Mouse (Mus musculus): ENCODE measurements around the gene Slc12a8. TPM values are rescaled to one million over a fixed set of nuclear protein-coding genes. Genes with fewer than 3 reads are reported as not detected.

Gene Slc12a8
- polyA plus RNA-seq, 1 experiment from 2014 or later, result 0.09 TPM

DNA sequence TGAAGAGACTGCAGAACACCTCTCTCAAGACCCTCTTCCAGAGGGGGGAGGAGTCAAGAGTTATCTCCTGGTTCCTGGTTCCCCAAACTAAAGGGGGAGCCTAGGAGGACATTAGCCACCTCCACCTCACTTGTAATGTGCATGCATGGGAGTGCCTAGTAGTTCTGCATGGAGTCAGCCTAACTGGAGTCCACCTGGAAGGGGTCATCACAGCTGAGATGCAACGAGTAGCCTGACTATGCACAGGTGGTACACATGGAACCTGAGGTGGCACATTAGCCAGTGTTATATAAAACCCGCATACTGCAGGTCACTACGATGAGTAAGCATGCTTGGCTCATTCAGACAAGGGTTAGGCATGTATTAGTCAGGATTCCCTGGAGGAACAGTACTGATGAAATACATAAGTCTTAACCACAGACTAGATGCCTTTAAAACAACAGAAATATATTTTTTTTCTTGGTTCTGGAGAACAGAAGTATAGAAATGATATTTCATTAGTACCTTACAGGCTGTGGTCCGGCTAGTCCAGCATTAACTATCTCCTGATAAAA lies 149.9 kb downstream of the Slc12a8 start:
- no peak overlapping the region for H3K27ac ChIP-seq (replicated peaks)
- no peak overlapping the region for H3K4me3 ChIP-seq (replicated peaks)
- WGBS (ENCODE audit: insufficient replicate concordance), result 67% methylated on average over 4 of the region's 4 CpGs
- H3K4me2 ChIP-seq, result no peak overlapping the region
- H3K36me3 ChIP-seq (replicated peaks), result no peaks in the 10 kb centered on the region
- H3K9ac ChIP-seq, result no peak overlapping the region
- no peaks in the 10 kb centered on the region for H3K9me3 ChIP-seq (replicated peaks)
- no peaks in the 10 kb centered on the region for H3K4me1 ChIP-seq (replicated peaks)
- ATAC-seq (ENCODE audit: insufficient read depth), result no peak
- H3K27me3 ChIP-seq, result no peaks in the 10 kb centered on the region

DNA sequence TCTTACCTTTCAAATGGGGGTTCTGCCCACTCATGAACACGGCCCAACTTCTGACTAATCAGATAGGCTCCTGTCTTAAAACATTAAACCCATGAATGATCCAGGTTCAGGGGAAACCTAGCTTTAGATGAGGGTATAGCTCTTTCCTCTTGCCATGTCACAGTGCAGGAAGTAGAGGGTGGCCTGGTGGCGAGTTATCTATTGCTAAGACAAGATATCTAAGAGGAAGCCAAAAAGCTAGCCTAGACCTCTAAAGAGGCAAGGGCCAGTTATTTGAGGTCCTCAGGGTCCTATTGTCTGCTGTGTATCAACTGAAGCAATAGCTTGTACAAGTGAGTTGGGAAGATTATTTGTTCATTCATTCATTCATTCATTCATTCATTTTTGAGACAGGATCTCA lies 151.3 kb downstream of the Slc12a8 start:
- Histone ChIP-seq H3K4me3 (replicated peaks) (no peak overlapping the region), H3K27ac (replicated peaks) (no peak overlapping the region), H3K9ac (no peak overlapping the region), H3K4me1 (replicated peaks) (no peaks in the 10 kb centered on the region), H3K27me3 (no peaks in the 10 kb centered on the region), H3K4me2 (no peak overlapping the region), H3K9me3 (replicated peaks) (no peaks in the 10 kb centered on the region), H3K36me3 (replicated peaks) (no peaks in the 10 kb centered on the region)
- no peak for ATAC-seq (ENCODE audit: insufficient read depth)
- 36% methylated on average over 2 of the region's 2 CpGs for WGBS (ENCODE audit: insufficient replicate concordance)

DNA sequence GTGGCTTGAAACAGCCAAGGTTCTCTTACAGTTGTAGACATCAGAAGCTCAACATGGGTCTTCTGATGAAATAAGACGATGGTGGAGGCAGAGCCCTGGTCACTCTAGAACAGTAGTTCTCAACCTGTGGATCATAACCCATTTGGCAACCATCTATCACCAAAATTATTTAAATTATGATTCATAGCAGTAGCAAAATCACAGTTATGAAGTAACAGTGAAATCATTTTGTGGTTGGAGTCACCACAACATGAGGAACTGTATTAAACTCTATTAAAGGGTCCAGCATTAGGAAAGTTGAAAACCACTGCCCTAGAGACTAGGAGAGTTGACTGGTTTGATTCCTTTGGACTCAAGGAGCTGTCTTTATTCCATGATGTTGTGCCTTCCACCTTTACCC lies 151.9 kb downstream of the Slc12a8 start:
- no peak overlapping the region for H3K4me3 ChIP-seq (replicated peaks)
- WGBS (ENCODE audit: insufficient replicate concordance), result 66% methylated on average over 1 of the region's 1 CpGs
- ATAC-seq (ENCODE audit: insufficient read depth), result no peak

GRCm38 (mm10) chr16:33670340-33670739 lies 153.2 kb downstream of the Slc12a8 start:
- H3K9me3 ChIP-seq (replicated peaks), result no peaks in the 10 kb centered on the region
- H3K4me3 ChIP-seq (replicated peaks), result no peak overlapping the region
- no peak for ATAC-seq (ENCODE audit: insufficient read depth)
- H3K4me1 ChIP-seq (replicated peaks), result no peaks in the 10 kb centered on the region
- no peaks in the 10 kb centered on the region for H3K36me3 ChIP-seq (replicated peaks)
- no peaks in the 10 kb centered on the region for H3K27me3 ChIP-seq
- no peak overlapping the region for H3K9ac ChIP-seq
- H3K27ac ChIP-seq (replicated peaks), result no peak overlapping the region
- no peak overlapping the region for H3K4me2 ChIP-seq
- 69% methylated on average over 3 of the region's 3 CpGs for WGBS (ENCODE audit: insufficient replicate concordance)

More for the DNA sequence above, 151.9 kb downstream of the Slc12a8 start:
- Histone ChIP-seq H3K36me3 (replicated peaks) (no peaks in the 10 kb centered on the region), H3K9ac (no peak overlapping the region), H3K27me3 (no peaks in the 10 kb centered on the region), H3K9me3 (replicated peaks) (no peaks in the 10 kb centered on the region), H3K4me1 (replicated peaks) (no peaks in the 10 kb centered on the region), H3K4me2 (no peak overlapping the region), H3K27ac (replicated peaks) (no peak overlapping the region)

- ATAC-seq (ENCODE audit: insufficient read depth), result no peak
- no peaks in the 10 kb centered on the region for H3K27me3 ChIP-seq
- H3K36me3 ChIP-seq (replicated peaks), result no peaks in the 10 kb centered on the region
- no peak overlapping the region for H3K27ac ChIP-seq (replicated peaks)
- no peaks in the 10 kb centered on the region for H3K4me1 ChIP-seq (replicated peaks)
- no peak overlapping the region for H3K4me2 ChIP-seq
- no peak overlapping the region for H3K4me3 ChIP-seq (replicated peaks)
- 64% methylated on average over 2 of the region's 2 CpGs for WGBS (ENCODE audit: insufficient replicate concordance)
- H3K9me3 ChIP-seq (replicated peaks), result no peaks in the 10 kb centered on the region
- no peak overlapping the region for H3K9ac ChIP-seq
These were observed 153.8 kb downstream of the Slc12a8 start for GRCm38 (mm10) chr16:33670933-33671332.

GRCm38 (mm10) chr16:33672188-33672587 lies 155.1 kb downstream of the Slc12a8 start:
- H3K27ac ChIP-seq (replicated peaks), result no peak overlapping the region
- H3K27me3 ChIP-seq, result no peaks in the 10 kb centered on the region
- H3K9me3 ChIP-seq (replicated peaks), result no peaks in the 10 kb centered on the region
- WGBS (ENCODE audit: insufficient replicate concordance), result 70% methylated on average over 2 of the region's 4 CpGs
- no peaks in the 10 kb centered on the region for H3K36me3 ChIP-seq (replicated peaks)
- no peaks in the 10 kb centered on the region for H3K4me1 ChIP-seq (replicated peaks)
- H3K9ac ChIP-seq, result no peak overlapping the region
- no peak for ATAC-seq (ENCODE audit: insufficient read depth)
- no peak overlapping the region for H3K4me2 ChIP-seq
- H3K4me3 ChIP-seq (replicated peaks), result no peak overlapping the region

- H3K27ac ChIP-seq (replicated peaks), result no peak overlapping the region
- no peaks in the 10 kb centered on the region for H3K36me3 ChIP-seq (replicated peaks)
- H3K9ac ChIP-seq, result no peak overlapping the region
- H3K4me2 ChIP-seq, result no peak overlapping the region
- no peaks in the 10 kb centered on the region for H3K9me3 ChIP-seq (replicated peaks)
- no peaks in the 10 kb centered on the region for H3K27me3 ChIP-seq
- no peak for ATAC-seq (ENCODE audit: insufficient read depth)
- WGBS (ENCODE audit: insufficient replicate concordance), result 62% methylated on average over 4 of the region's 4 CpGs
- no peaks in the 10 kb centered on the region for H3K4me1 ChIP-seq (replicated peaks)
- no peak overlapping the region for H3K4me3 ChIP-seq (replicated peaks)
These were observed 155.5 kb downstream of the Slc12a8 start for GRCm38 (mm10) chr16:33672643-33673042.

GRCm38 (mm10) chr16:33673530-33674109 lies 156.5 kb downstream of the Slc12a8 start:
- Histone ChIP-seq H3K9me3 (replicated peaks) (no peaks in the 10 kb centered on the region), H3K9ac (no peak overlapping the region), H3K36me3 (replicated peaks) (no peaks in the 10 kb centered on the region), H3K4me2 (no peak overlapping the region), H3K27ac (replicated peaks) (no peak overlapping the region), H3K27me3 (no peaks in the 10 kb centered on the region; the same call in 1 of the 2 replicates), H3K4me1 (replicated peaks) (no peaks in the 10 kb centered on the region), H3K4me3 (replicated peaks) (no peak overlapping the region)
- WGBS (ENCODE audit: insufficient replicate concordance), result 65% methylated on average over 14 of the region's 14 CpGs
- no peak for ATAC-seq (ENCODE audit: insufficient read depth)

- Histone ChIP-seq H3K9me3 (replicated peaks) (no peaks in the 10 kb centered on the region), H3K36me3 (replicated peaks) (no peaks in the 10 kb centered on the region), H3K9ac (no peak overlapping the region), H3K27ac (replicated peaks) (no peak overlapping the region), H3K27me3 (no peaks in the 10 kb centered on the region; the same call in 1 of the 2 replicates), H3K4me2 (no peak overlapping the region), H3K4me1 (replicated peaks) (no peaks in the 10 kb centered on the region), H3K4me3 (replicated peaks) (no peak overlapping the region)
- no peak for ATAC-seq (ENCODE audit: insufficient read depth)
- 67% methylated on average over 10 of the region's 10 CpGs for WGBS (ENCODE audit: insufficient replicate concordance)
These were observed 158.2 kb downstream of the Slc12a8 start for GRCm38 (mm10) chr16:33675151-33675847.

DNA sequence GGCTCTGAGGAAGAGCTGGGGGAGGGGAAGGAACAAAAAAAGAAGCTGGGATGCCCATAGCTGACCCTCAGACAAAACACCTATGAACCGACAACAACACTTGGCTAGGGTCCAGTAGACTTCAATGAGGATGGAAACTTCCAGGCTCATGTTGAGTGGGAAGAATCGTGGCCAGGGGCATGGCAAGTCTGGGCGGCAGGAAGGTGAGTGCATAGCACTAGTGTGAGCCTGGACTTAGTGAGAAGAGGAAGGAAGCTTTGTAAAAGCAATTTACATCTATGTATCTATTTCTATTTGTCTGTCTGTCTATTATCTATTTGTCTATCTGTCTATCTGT lies 158.7 kb downstream of the Slc12a8 start:
- H3K4me1 ChIP-seq (replicated peaks), result no peaks in the 10 kb centered on the region
- no peaks in the 10 kb centered on the region for H3K9me3 ChIP-seq (replicated peaks)
- ATAC-seq (ENCODE audit: insufficient read depth), result no peak
- no peak overlapping the region for H3K27ac ChIP-seq (replicated peaks)
- 55% methylated on average over 3 of the region's 3 CpGs for WGBS (ENCODE audit: insufficient replicate concordance)
- H3K4me2 ChIP-seq, result no peak overlapping the region
- H3K36me3 ChIP-seq (replicated peaks), result no peaks in the 10 kb centered on the region
- H3K27me3 ChIP-seq, result no peaks in the 10 kb centered on the region; the same call in 1 of the 2 replicates
- H3K4me3 ChIP-seq (replicated peaks), result no peak overlapping the region
- no peak overlapping the region for H3K9ac ChIP-seq

DNA sequence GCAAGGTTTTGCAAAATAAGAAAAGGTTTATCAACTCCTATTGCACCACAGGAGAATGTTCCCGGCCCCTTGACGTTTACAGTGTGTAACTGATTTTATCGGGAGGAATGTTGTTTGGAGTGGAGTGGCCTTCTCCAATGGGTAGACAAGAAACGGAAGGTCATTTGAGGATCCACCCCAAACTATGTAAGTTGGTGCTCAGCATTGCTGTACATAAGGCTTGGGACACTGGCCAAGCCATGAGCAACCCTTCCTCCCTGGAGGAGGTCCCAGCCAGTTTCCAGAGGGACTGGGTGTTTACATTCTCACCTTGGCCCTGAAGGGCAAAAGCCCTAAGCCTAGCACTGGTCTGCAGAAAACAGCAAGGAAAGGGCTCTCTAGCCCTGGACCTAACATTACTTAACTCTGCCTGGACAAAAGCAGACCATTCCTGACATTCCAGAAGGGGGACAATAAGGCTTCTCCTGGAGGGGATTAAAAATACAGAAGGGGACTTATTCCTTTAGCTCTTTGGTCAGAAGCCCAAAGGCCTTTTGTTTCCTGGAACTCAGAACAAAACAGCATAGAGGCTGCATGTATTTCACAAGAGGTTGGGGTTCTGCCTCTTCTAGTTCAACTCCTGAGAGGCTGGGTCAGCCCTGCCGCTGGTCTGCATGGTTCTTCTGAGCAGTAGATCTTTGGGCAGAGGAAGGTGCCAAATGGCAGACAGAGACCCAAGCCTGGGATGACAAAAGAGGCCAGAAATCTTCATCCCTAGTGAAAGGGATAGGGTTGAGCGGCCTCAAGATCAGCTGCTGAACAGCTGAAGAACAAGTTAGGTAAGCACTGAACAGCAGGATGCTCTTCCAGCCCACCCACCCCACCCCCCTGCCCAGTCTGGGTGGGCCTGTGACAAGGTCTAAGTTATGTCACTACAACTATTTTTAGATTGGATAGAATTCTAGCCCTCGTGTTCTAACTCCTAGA lies 159.5 kb downstream of the Slc12a8 start:
- ATAC-seq (ENCODE audit: insufficient read depth), result no peak
- 63% methylated on average over 7 of the region's 7 CpGs for WGBS (ENCODE audit: insufficient replicate concordance)
- no peaks in the 10 kb centered on the region for H3K9me3 ChIP-seq (replicated peaks)
- no peaks in the 10 kb centered on the region; the same call in 1 of the 2 replicates for H3K27me3 ChIP-seq
- no peak overlapping the region for H3K9ac ChIP-seq
- no peak overlapping the region for H3K27ac ChIP-seq (replicated peaks)
- no peaks in the 10 kb centered on the region for H3K4me1 ChIP-seq (replicated peaks)
- H3K36me3 ChIP-seq (replicated peaks), result no peaks in the 10 kb centered on the region
- no peak overlapping the region for H3K4me3 ChIP-seq (replicated peaks)
- no peak overlapping the region for H3K4me2 ChIP-seq

Data from liver, embryonic 15.5 days (tissue).